Mouse (Mus musculus): Measurements from ENCODE around the gene Ppp1r12b.

DNA sequence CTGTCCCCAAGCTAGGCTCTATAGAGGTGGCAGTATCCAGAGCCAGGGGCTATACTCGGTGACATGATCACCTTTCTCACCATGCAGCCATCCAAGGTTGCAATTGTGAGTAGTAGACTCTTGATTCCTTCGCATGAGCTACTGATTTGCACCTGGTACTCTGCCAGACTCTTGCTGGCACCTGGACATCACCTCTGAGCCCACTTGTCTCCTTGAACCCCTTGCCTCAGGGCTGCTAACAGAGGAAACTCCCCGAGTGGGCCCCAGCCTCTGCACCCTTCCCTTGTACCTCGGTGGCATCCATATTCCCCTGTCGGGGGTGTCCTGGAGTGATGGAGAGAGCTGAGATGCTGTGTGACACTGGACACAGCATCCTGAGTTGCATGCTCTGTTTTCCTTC, 234.3 kb downstream of the Ppp1r12b start:
- TF ChIP-seq CTCF (IDR thresholded peaks at IDR 0.05; ENCODE audit: low read depth, low read length): no peak
- TF ChIP-seq EP300 (IDR thresholded peaks at IDR 0.05; ENCODE audit: insufficient read depth, low read depth, low read length): no peak

All from ES-Bruce4 (cell line).